8 mouse cellular contexts compared by ENCODE assay signal in the genomic region with DNA sequence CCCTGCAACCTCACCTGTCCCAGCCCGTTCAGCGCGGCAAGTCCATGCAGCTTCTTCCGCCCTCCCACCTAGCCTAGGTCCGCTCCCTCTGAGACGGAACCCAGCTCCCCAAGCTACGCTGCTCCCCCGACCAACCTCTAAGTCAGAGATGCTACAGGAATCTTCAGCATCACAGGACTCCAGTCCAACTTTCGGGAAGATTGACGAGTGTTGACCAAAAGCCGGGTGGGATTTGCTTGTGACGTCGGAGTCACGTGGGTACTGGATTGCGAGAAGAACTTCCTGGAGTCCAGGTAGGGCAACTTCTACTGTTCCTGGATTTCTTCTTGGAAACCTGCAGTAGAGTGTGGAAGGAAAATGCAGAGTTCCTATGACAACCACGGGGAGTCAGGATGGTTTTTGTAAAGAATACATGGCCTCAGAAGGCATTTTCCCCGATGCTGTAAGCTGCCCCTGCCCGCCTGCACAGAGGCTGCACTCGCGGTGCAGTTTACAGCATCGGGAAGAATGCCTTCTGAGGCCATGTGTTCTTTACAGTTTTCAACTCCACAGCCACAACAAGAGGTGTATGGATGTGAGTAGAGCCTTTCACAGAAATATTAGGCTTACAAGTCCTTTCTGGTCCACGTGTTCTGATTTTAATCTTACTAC. TPM values are rescaled to one million over a fixed set of nuclear protein-coding genes. Genes with fewer than 3 reads are reported as not detected.
DNase-seq lines count a peak whose midpoint lies in the region; ATAC-seq lines count a peak whose summit lies in the region.

A gene (minus strand): TSS at position 212 of the 651 bp plus-strand sequence.

- H3K4me3 ChIP-seq in forebrain, embryonic 16.5 days (replicated peaks; ENCODE audit: low read length), result peak within 1 kb of the TSS; percentile 74

- peak; percentile 85 for ATAC-seq in forebrain, embryonic 16.5 days
- ATAC-seq in inflammation-experienced regulatory T-cells, adult 6 months, result peak; percentile 86
- ATAC-seq in megakaryocyte progenitor cell, adult 5-6 weeks (replicated peaks; ENCODE audit: poor library complexity), result peak; percentile 72

- H3K4me2 ChIP-seq in forebrain, embryonic 16.5 days (ENCODE audit: low read length), result peak within 1 kb of the TSS; percentile 89

- peak; percentile 56 for DNase-seq in Muller cell, postnatal 12 days (ENCODE audit: inconsistent ontology term)
- DNase-seq in cerebellum, adult 11 months, result peak; percentile 28
- peak; percentile 51 to 52 for DNase-seq in left cerebral cortex, postnatal 25 days (ENCODE audit: low spot score in 2 of 2)
- DNase-seq in right cerebral cortex, postnatal 14 days, result peak; percentile 21
- DNase-seq in gastrocnemius, postnatal 14 days, result no peak

- 2% methylated on average over 22 of the region's 22 CpGs for WGBS in forebrain, embryonic 16.5 days

- H3K9me3 ChIP-seq in forebrain, embryonic 16.5 days (ENCODE audit: control insufficient read depth, low read length), result no peaks in the 10 kb centered on the region

- intact Hi-C loops in left cerebral cortex, postnatal 25 days (cut with DNase I), result no loop called here
- intact Hi-C loops in gastrocnemius, postnatal 14 days (cut with DNase I; ENCODE audit: low total_unique reads), result no loop called here

- no peaks in the 10 kb centered on the region for H3K27me3 ChIP-seq in forebrain, embryonic 16.5 days (replicated peaks; ENCODE audit: control insufficient read depth, insufficient read depth, low read length)

- H3K27ac ChIP-seq in forebrain, embryonic 16.5 days (ENCODE audit: low read length), result no peak within 1 kb of the TSS

- peak within 1 kb of the TSS; percentile 63 for H3K9ac ChIP-seq in forebrain, embryonic 16.5 days (replicated peaks; ENCODE audit: low read depth, low read length)

- peaks cover 6% of the 10 kb centered on the region for H3K4me1 ChIP-seq in forebrain, embryonic 16.5 days (replicated peaks; ENCODE audit: control insufficient read depth, insufficient read depth, low read length)

- no peaks in the 10 kb centered on the region for H3K36me3 ChIP-seq in forebrain, embryonic 16.5 days (ENCODE audit: control insufficient read depth, insufficient read depth)

RNA-seq across cellular contexts. Expression of the gene that starts here (rescaled TPM):
- 1.3 and 2.0 TPM in 2 replicates for polyA plus RNA-seq in forebrain, embryonic 16.5 days (2015; fragmentation: Nextera tagmentation; extraction: Ambion mirVana)
- polyA plus RNA-seq in inflammation-experienced regulatory T-cells, adult 6 months (2017; shearing (Covaris generic)), result 1 to 10 TPM in 1 of 3 experiments, under 1 TPM in 2; 0.19 to 5.7 (median 0.82) TPM
- total RNA-seq in left cerebral cortex, postnatal 25 days (2021), result 1 to 10 TPM; 3.6 to 9.4 TPM
- 2.2 and 2.5 TPM in 2 replicates for total RNA-seq in megakaryocyte progenitor cell, adult 5-6 weeks (2015)
- 0.27 and 0.67 TPM in 2 replicates for total RNA-seq in megakaryocyte progenitor cell, adult 5-6 weeks (2017)
- total RNA-seq in gastrocnemius, postnatal 14 days (2021), result under 1 TPM; 0.20 to 0.21 TPM
